Mouse (Mus musculus) cerebellum, adult 2 months (tissue): ENCODE data around the gene Mobp.

Experiments used
- CTCF ChIP-seq: fragments of 200-500 bp; IDR thresholded peaks from 2 replicates; pipeline ENCODE4 v1.5.1; 2011; ENCODE audit warnings: low read depth, mild to moderate bottlenecking, control low read depth, low read length, moderate library complexity, borderline replicate concordance; ENCODE audit not compliant: insufficient read depth
- POLR2A ChIP-seq: fragments of 200-500 bp; IDR thresholded peaks from 2 replicates; pipeline ENCODE4 v1.6.1; 2011; ENCODE audit warnings: low read length, control low read depth, borderline replicate concordance; ENCODE audit not compliant: insufficient read depth

GRCm38 (mm10) chr9:120200873-120201272 is 51.4 kb downstream of the Mobp start:
- no peak for TF ChIP-seq CTCF
- no peak for TF ChIP-seq POLR2A
